ENCODE assay signal across 22 mouse cellular contexts in the genomic region with DNA sequence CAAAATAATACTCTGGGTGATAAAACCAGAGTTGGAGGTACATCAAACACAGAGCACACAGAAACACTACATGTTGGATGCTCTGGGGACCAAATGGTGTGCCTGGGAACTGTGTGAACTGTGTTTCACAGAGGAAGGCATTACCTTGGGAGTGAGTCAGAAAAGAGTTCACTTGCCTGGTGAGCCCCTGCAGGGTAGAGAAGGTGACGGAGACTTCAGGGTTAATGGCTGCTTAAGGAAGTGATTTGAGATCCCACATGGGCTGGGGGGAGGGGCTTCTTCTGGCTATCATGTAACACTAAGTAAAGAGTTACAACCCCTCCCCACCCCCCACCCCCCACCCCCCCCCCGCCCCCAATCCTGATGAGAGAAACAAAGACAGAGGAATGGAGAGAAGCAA.
"Had no signal": no experiment of that assay in that cellular context is flagged by ENCODE, and none has a peak within 500 bp of the region (broad histone marks: within the 10 kb centered on the region; RNA-seq: fewer than 3 reads in every experiment).

No protein-coding gene starts in this region.

- ATAC-seq: liver, embryonic 12.5 days had no signal

- H3K4me2 ChIP-seq: liver, embryonic 12.5 days; liver, embryonic 15.5 days; lung, embryonic 15.5 days; midbrain, embryonic 11.5 days; neural tube, embryonic 12.5 days; neural tube, embryonic 15.5 days had no signal

- DNase-seq: kidney, adult 9 months; kidney, postnatal 14 days; kidney, postnatal 4 days; left cerebral cortex, postnatal 4 days; liver; lung, adult 18-20 months; lung, postnatal 10 days; lung, postnatal 36 days; midbrain, embryonic 14.5 days; right cerebral cortex, adult 18-20 months; right cerebral cortex, postnatal 14 days; right cerebral cortex, postnatal 4 days; thymus, adult 2 months; thymus, postnatal 14 days; thymus, postnatal 4 days had no signal

- H3K4me1 ChIP-seq: liver, embryonic 12.5 days; liver, embryonic 15.5 days; neural tube, embryonic 12.5 days had no signal

- H3K36me3 ChIP-seq: liver, embryonic 12.5 days; liver, embryonic 15.5 days; lung, embryonic 15.5 days; neural tube, embryonic 12.5 days; neural tube, embryonic 15.5 days had no signal

- H3K27me3 ChIP-seq: liver, embryonic 12.5 days; liver, embryonic 15.5 days; lung, embryonic 15.5 days; neural tube, embryonic 12.5 days; neural tube, embryonic 15.5 days had no signal

- H3K9ac ChIP-seq: liver, embryonic 12.5 days; liver, embryonic 15.5 days; lung, embryonic 15.5 days; neural tube, embryonic 12.5 days; neural tube, embryonic 15.5 days had no signal

- H3K9me3 ChIP-seq: liver, embryonic 12.5 days; liver, embryonic 15.5 days; lung, embryonic 15.5 days; neural tube, embryonic 15.5 days had no signal

- H3K27ac ChIP-seq: liver, embryonic 12.5 days; liver, embryonic 15.5 days; lung, embryonic 15.5 days; neural tube, embryonic 12.5 days; neural tube, embryonic 15.5 days; stomach, postnatal 0 days had no signal

- H3K4me3 ChIP-seq: liver, embryonic 12.5 days; liver, embryonic 15.5 days; lung, embryonic 15.5 days; neural tube, embryonic 12.5 days; neural tube, embryonic 15.5 days had no signal
